Mouse (Mus musculus): Measurements from ENCODE around the gene Lamtor3. TPM values are rescaled to one million over a fixed set of nuclear protein-coding genes. Genes with fewer than 3 reads are reported as not detected.
"Not testable (repeated sequence)": the region's sequence is repeated elsewhere in the genome, so short reads cannot be mapped to it uniquely, and the experiment has no call there.

Lamtor3 gene
- polyA plus RNA-seq, 1 experiment from 2014 or later = 132 TPM

DNA sequence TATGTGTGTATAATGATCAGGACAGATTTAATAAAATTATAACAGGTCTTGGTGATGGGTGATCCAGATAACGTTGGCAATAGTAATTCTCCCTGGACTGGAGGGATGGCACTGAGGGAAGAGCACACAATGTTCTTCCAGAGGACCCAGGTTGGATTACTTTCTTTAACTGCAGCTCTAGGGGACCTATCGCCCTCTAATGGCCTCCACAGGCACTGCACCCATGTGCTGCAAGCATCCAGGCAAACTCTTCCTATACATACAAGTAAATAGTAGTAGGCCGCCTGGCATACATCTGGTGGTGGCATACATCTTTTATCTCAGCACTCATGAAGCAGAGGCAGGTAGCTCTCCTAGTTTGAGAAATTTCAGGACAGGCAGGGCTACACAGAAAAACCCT, 23.1 kb upstream of the Lamtor3 start:
- Histone ChIP-seq H3K9me3 (replicated peaks; ENCODE audit: control insufficient read depth, low read length, poor library complexity, severe bottlenecking) (no peaks in the 10 kb centered on the region), H3K27me3 (ENCODE audit: control insufficient read depth, insufficient read depth, low read depth, low read length) (no peaks in the 10 kb centered on the region), H3K9ac (ENCODE audit: low read depth, low read length) (no peak overlapping the region), H3K4me3 (ENCODE audit: low read depth, low read length) (no peak overlapping the region), H3K36me3 (ENCODE audit: control insufficient read depth, insufficient read depth, low read length) (peaks cover 24% of the 10 kb centered on the region), H3K4me1 (ENCODE audit: control insufficient read depth, insufficient read depth, low read length) (no peaks in the 10 kb centered on the region), H3K4me2 (ENCODE audit: low read length) (no peak overlapping the region), H3K27ac (ENCODE audit: low read length) (no peak overlapping the region)
- 89% methylated on average over 3 of the region's 3 CpGs for WGBS
- no peak for ATAC-seq

DNA sequence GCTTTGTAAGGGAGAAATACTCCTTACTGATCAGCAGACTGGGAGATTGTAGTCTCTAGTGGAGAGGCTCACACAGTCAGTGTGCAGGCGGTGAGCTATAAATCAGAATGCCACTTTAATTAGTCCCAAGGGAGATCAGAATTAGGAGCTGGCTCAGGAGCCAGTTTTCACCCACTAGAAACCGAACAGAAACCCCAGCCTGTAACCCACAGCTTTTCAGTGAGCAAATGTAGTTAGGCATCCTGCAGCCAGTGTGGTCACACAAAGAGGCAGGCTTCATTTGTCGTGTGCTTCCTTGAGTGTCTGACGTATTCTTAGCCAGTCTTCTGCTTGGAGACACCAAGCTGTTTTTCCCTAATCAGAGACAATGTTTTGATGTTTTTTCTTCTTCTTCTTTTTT, 21.9 kb upstream of the Lamtor3 start:
- Histone ChIP-seq H3K4me1 (ENCODE audit: control insufficient read depth, insufficient read depth, low read length) (no peaks in the 10 kb centered on the region), H3K36me3 (ENCODE audit: control insufficient read depth, insufficient read depth, low read length) (peaks cover 24% of the 10 kb centered on the region), H3K4me2 (ENCODE audit: low read length) (no peak overlapping the region), H3K4me3 (ENCODE audit: low read depth, low read length) (no peak overlapping the region), H3K27me3 (ENCODE audit: control insufficient read depth, insufficient read depth, low read depth, low read length) (no peaks in the 10 kb centered on the region), H3K27ac (ENCODE audit: low read length) (no peak overlapping the region), H3K9ac (ENCODE audit: low read depth, low read length) (no peak overlapping the region), H3K9me3 (replicated peaks; ENCODE audit: control insufficient read depth, low read length, poor library complexity, severe bottlenecking) (no peaks in the 10 kb centered on the region)
- ATAC-seq = no peak
- 83% methylated on average over 4 of the region's 4 CpGs for WGBS

DNA sequence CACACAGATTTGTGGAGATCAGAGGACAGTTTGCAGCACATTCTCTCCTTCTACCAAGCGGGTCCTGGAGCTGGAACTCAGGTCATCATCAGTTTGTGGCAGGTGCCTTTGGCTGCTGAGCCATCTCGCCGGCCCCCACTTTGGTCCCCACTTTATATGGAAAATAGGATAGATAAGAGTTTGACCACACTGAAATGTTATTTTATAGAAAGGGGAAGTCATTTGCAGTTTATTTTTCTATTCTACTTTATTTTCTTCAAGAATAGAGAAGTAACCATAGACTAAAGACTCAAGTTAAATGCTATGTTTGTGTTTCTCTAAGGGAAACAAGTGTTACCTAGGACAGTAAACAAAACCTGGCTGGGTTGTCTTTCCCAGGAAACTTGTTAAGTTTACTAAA, 21.4 kb upstream of the Lamtor3 start:
- Histone ChIP-seq H3K9me3 (replicated peaks; ENCODE audit: control insufficient read depth, low read length, poor library complexity, severe bottlenecking) (no peaks in the 10 kb centered on the region), H3K27me3 (ENCODE audit: control insufficient read depth, insufficient read depth, low read depth, low read length) (no peaks in the 10 kb centered on the region), H3K36me3 (ENCODE audit: control insufficient read depth, insufficient read depth, low read length) (peaks cover 24% of the 10 kb centered on the region), H3K4me2 (ENCODE audit: low read length) (no peak overlapping the region), H3K9ac (ENCODE audit: low read depth, low read length) (no peak overlapping the region), H3K27ac (ENCODE audit: low read length) (no peak overlapping the region), H3K4me1 (ENCODE audit: control insufficient read depth, insufficient read depth, low read length) (no peaks in the 10 kb centered on the region), H3K4me3 (ENCODE audit: low read depth, low read length) (no peak overlapping the region)
- ATAC-seq = no peak
- 97% methylated on average over 3 of the region's 3 CpGs for WGBS

DNA sequence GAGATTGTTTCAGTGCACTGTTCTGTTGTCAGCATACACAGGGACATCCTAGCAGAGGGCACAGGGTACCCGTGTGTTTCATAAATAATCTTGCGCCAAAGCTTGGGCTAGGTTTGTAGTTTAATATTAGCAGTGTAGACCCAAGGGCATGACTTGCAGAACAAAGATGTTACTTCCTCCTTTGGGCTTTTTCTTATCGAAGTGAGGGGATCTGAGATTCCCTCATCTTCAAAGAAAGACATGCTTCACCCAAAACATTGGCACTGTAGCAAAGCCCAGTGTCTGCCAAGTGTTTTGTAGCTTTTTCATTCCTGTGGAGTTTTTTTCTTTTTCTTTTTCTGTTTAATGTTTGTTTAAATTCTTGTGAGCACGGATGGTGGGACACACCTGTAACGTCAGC, 20.6 kb upstream of the Lamtor3 start:
- Histone ChIP-seq H3K4me1 (ENCODE audit: control insufficient read depth, insufficient read depth, low read length) (no peaks in the 10 kb centered on the region), H3K27ac (ENCODE audit: low read length) (no peak overlapping the region), H3K36me3 (ENCODE audit: control insufficient read depth, insufficient read depth, low read length) (peaks cover 26% of the 10 kb centered on the region), H3K9ac (ENCODE audit: low read depth, low read length) (no peak overlapping the region), H3K4me3 (ENCODE audit: low read depth, low read length) (no peak overlapping the region), H3K4me2 (ENCODE audit: low read length) (no peak overlapping the region), H3K9me3 (replicated peaks; ENCODE audit: control insufficient read depth, low read length, poor library complexity, severe bottlenecking) (no peaks in the 10 kb centered on the region), H3K27me3 (ENCODE audit: control insufficient read depth, insufficient read depth, low read depth, low read length) (no peaks in the 10 kb centered on the region)
- WGBS = 85% methylated on average over 5 of the region's 5 CpGs
- ATAC-seq = no peak

DNA sequence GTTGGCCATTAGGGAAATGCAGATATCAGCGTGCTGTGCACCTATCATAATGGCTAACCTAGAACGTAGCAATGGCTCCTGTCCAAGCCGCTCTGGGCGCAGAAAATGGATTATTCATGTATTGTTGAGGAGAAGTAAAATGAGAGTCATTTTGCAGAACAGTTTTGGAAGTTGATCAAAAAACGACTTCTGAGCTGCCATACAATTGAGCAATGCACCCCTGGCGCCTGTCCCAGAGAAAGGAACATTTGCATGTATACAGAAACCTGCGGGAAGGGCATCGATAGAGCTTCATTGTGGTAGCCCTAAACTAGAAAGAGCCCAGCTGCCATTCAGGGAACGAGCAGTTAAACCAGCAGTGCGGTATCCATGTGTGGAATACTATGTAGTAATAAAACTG, 18.2 kb upstream of the Lamtor3 start:
- H3K27ac ChIP-seq (ENCODE audit: low read length) = no peak overlapping the region
- no peaks in the 10 kb centered on the region for H3K27me3 ChIP-seq (ENCODE audit: control insufficient read depth, insufficient read depth, low read depth, low read length)
- H3K9me3 ChIP-seq (replicated peaks; ENCODE audit: control insufficient read depth, low read length, poor library complexity, severe bottlenecking) = no peaks in the 10 kb centered on the region
- 68% methylated on average over 10 of the region's 10 CpGs for WGBS
- no peak overlapping the region for H3K4me3 ChIP-seq (ENCODE audit: low read depth, low read length)
- H3K9ac ChIP-seq (ENCODE audit: low read depth, low read length) = no peak overlapping the region
- ATAC-seq = no peak
- H3K4me1 ChIP-seq (ENCODE audit: control insufficient read depth, insufficient read depth, low read length) = no peaks in the 10 kb centered on the region
- H3K4me2 ChIP-seq (ENCODE audit: low read length) = no peak overlapping the region
- peaks cover 26% of the 10 kb centered on the region for H3K36me3 ChIP-seq (ENCODE audit: control insufficient read depth, insufficient read depth, low read length)

DNA sequence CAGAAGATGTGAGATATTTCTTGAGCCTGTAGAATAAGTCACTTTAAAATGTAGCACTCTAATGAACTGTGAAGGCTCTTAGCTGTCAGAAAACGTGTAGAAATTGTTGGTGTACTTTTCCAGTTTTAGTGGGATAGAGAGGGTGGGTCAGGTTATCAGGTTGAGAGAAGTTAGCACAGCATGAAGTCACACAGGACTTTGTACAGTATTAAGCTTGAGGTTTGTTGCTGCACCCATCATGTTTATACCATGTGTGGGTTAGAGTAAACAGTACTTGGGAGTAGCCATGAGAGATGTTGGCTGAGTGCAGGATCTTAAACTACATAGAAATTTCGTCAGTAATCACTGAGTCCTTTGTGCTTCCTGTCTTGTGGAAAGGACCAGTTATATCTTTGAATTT, 5.2 kb upstream of the Lamtor3 start:
- H3K27me3 ChIP-seq (ENCODE audit: control insufficient read depth, insufficient read depth, low read depth, low read length) = no peaks in the 10 kb centered on the region
- no peak overlapping the region for H3K27ac ChIP-seq (ENCODE audit: low read length)
- no peaks in the 10 kb centered on the region for H3K9me3 ChIP-seq (replicated peaks; ENCODE audit: control insufficient read depth, low read length, poor library complexity, severe bottlenecking)
- H3K36me3 ChIP-seq (ENCODE audit: control insufficient read depth, insufficient read depth, low read length) = no peaks in the 10 kb centered on the region
- H3K4me2 ChIP-seq (ENCODE audit: low read length) = no peak overlapping the region
- H3K9ac ChIP-seq (ENCODE audit: low read depth, low read length) = no peak overlapping the region
- ATAC-seq = no peak
- H3K4me3 ChIP-seq (ENCODE audit: low read depth, low read length) = no peak overlapping the region
- 72% methylated on average over 2 of the region's 2 CpGs for WGBS
- peaks cover 9% of the 10 kb centered on the region for H3K4me1 ChIP-seq (ENCODE audit: control insufficient read depth, insufficient read depth, low read length)

DNA sequence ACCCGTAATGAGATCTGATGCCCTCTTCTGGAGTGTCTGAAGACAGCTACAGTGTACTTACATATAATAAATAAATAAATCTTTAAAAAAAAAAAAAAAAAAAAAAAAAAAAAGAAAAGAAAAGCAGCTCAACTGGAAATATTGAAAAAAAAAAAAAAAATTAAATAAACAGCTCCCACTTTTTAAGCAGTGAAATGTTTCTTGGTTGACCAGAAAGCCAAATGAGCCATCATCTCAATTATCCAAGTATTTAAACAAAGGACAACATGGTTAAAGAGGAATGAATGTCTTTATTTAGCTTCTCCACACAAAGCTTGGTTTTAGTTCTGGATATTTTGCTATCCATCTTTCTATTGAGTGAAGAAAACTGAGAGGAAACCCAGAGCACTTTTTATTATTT, 3.7 kb upstream of the Lamtor3 start:
- H3K9me3 ChIP-seq (replicated peaks; ENCODE audit: control insufficient read depth, low read length, poor library complexity, severe bottlenecking); ATAC-seq; H3K4me3 ChIP-seq (ENCODE audit: low read depth, low read length); H3K4me2 ChIP-seq (ENCODE audit: low read length); H3K27me3 ChIP-seq (ENCODE audit: control insufficient read depth, insufficient read depth, low read depth, low read length); H3K9ac ChIP-seq (ENCODE audit: low read depth, low read length); H3K27ac ChIP-seq (ENCODE audit: low read length); H3K36me3 ChIP-seq (ENCODE audit: control insufficient read depth, insufficient read depth, low read length): not testable (repeated sequence)
- H3K4me1 ChIP-seq (ENCODE audit: control insufficient read depth, insufficient read depth, low read length) = peaks cover 16% of the 10 kb centered on the region
- no CpG with 5 or more reads among the region's 1 CpGs for WGBS

DNA sequence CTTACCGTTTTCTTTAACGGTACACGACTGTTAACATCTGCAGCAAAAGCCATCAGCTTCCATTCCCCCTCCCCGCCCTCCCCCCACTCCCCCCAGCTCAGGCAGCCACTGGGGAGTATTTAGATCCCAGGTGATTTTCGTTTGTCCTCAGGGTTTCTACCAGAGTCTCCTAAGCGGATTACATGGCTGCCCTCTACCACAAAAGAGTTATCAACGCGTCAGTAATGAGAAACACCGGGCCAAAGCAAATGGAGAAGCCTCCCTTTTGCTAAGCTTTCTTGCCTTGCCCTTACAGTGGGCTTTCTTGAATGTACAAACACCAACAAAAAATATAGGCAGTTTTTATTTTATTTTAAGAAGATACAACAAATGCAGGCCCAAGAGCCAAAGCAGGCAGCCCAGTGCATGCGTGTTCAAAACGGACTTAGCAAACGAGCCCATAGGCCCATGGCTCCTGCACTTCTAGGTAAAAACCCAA, 573 bp upstream of the Lamtor3 start:
- Histone ChIP-seq H3K36me3 (ENCODE audit: control insufficient read depth, insufficient read depth, low read length) (peaks cover 5% of the 10 kb centered on the region; the same call in 1 of the 2 replicates), H3K27me3 (ENCODE audit: control insufficient read depth, insufficient read depth, low read depth, low read length) (no peaks in the 10 kb centered on the region), H3K4me1 (ENCODE audit: control insufficient read depth, insufficient read depth, low read length) (peaks cover 24% of the 10 kb centered on the region), H3K4me2 (ENCODE audit: low read length) (peak overlapping the region; percentile 80), H3K4me3 (ENCODE audit: low read depth, low read length) (peak overlapping the region; percentile 91), H3K9me3 (replicated peaks; ENCODE audit: control insufficient read depth, low read length, poor library complexity, severe bottlenecking) (no peaks in the 10 kb centered on the region), H3K27ac (ENCODE audit: low read length) (peak overlapping the region; percentile 90), H3K9ac (ENCODE audit: low read depth, low read length) (peak overlapping the region; percentile 86)
- peak; percentile 80 for ATAC-seq
- 5% methylated on average over 12 of the region's 12 CpGs for WGBS

DNA sequence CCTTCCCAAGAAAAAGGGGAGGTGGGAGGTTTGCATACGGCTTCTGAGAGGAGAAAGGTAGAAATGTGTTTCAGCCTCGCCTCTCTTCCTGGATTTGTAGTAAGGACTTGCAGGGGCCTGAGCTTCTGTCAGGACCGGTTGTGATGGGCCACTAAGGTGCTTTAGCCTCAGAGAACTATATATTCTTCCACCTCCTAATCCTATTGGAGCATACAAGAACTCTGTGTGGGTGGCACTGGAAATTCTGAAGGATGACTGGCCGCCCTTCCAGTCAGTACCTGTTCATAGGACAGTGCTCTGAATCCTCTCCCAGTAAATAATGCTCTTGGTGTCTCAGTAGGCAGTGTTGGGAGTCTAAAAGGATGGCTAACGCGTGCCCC, 616 bp downstream of the Lamtor3 start:
- peak overlapping the region; percentile 86 for H3K9ac ChIP-seq (ENCODE audit: low read depth, low read length)
- peaks cover 24% of the 10 kb centered on the region for H3K4me1 ChIP-seq (ENCODE audit: control insufficient read depth, insufficient read depth, low read length)
- no peaks in the 10 kb centered on the region for H3K9me3 ChIP-seq (replicated peaks; ENCODE audit: control insufficient read depth, low read length, poor library complexity, severe bottlenecking)
- H3K27ac ChIP-seq (ENCODE audit: low read length) = peak overlapping the region; percentile 86
- H3K36me3 ChIP-seq (ENCODE audit: control insufficient read depth, insufficient read depth, low read length) = peaks cover 5% of the 10 kb centered on the region; the same call in 1 of the 2 replicates
- ATAC-seq = peak; percentile 57
- peak overlapping the region; percentile 91 for H3K4me3 ChIP-seq (ENCODE audit: low read depth, low read length)
- 12% methylated on average over 6 of the region's 6 CpGs for WGBS
- peak overlapping the region; percentile 92 for H3K4me2 ChIP-seq (ENCODE audit: low read length)
- no peaks in the 10 kb centered on the region for H3K27me3 ChIP-seq (ENCODE audit: control insufficient read depth, insufficient read depth, low read depth, low read length)
